In the genomic region with DNA sequence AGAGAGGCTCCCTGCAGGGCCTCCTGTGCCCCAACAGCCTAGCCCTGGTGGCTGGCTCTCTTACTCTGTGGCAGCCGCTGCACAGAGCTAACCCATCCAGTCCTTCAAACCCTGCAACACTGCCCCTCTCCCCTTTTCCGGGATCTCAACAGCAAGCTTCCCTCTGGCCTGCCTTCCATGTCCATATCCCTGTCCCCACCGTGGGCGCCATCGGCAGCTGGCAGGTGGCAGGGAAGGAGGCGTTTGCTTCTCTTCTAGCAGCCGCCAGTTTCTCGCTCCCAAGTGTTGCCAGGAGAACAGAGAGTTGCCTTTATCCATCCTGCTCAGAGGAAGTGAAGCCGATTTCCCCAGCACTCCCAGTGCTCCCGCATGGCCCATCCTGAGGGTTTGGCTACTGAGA, we compare ENCODE assay signal across 19 mouse cellular contexts.
A peak's percentile ranks its signal among the peaks of the same experiment; 100 is the strongest.
DNase-seq lines count a peak whose midpoint lies in the region; ATAC-seq and TF ChIP-seq lines count a peak whose summit lies in the region.
"Had no signal": no experiment of that assay in that cellular context is flagged by ENCODE, and none has a peak within 500 bp of the region (broad histone marks: within the 10 kb centered on the region; RNA-seq: fewer than 3 reads in every experiment).

No protein-coding gene starts in this region.

- peak; percentile 38; the same call in 1 of the 2 replicates for ATAC-seq in forebrain, postnatal 0 days
- ATAC-seq in forebrain, embryonic 12.5 days (ENCODE audit: low FRiP score) = no peak
- ATAC-seq: intestine, embryonic 16.5 days; midbrain, embryonic 15.5 days had no signal

- H3K9ac ChIP-seq in forebrain, postnatal 0 days = no peak overlapping the region
- H3K9ac ChIP-seq in forebrain, embryonic 12.5 days = no peak overlapping the region
- H3K9ac ChIP-seq: heart, embryonic 13.5 days; hindbrain, embryonic 12.5 days; limb, embryonic 13.5 days; midbrain, embryonic 15.5 days had no signal

- no peaks in the 10 kb centered on the region for H3K9me3 ChIP-seq in forebrain, postnatal 0 days (ENCODE audit: low read length)
- no peaks in the 10 kb centered on the region for H3K9me3 ChIP-seq in forebrain, embryonic 12.5 days
- H3K9me3 ChIP-seq: heart, embryonic 13.5 days; hindbrain, embryonic 12.5 days; limb, embryonic 13.5 days; midbrain, embryonic 15.5 days had no signal

- DNase-seq in forebrain, postnatal 0 days = peak; percentile 31
- DNase-seq in layer of hippocampus, adult 9-11 months = peak; percentile 77
- peak; percentile 78 to 84 for DNase-seq in left cerebral cortex, postnatal 36 days (ENCODE audit: low spot score in 2 of 2)
- DNase-seq in telencephalon, adult 2 months (ENCODE audit: low read depth, low spot score) = peak; percentile 80
- DNase-seq in gastrocnemius, postnatal 36 days = no peak
- DNase-seq in heart, postnatal 14 days = no peak
- no peak for DNase-seq in heart, postnatal 10 days
- DNase-seq: adrenal gland, adult 8-10 months; B cell, adult 2 months; gastrocnemius, adult 2 months; kidney, postnatal 14 days had no signal

- 0 out of 2 replicates have a peak, but pooled peaks cover 3% of the 10 kb centered on the region for H3K36me3 ChIP-seq in forebrain, postnatal 0 days (ENCODE audit: insufficient read depth)
- no peaks in the 10 kb centered on the region for H3K36me3 ChIP-seq in forebrain, embryonic 12.5 days (replicated peaks)
- H3K36me3 ChIP-seq: heart, embryonic 13.5 days; hindbrain, embryonic 12.5 days; limb, embryonic 13.5 days; midbrain, embryonic 15.5 days had no signal

- no peaks in the 10 kb centered on the region for H3K4me1 ChIP-seq in forebrain, postnatal 0 days (ENCODE audit: insufficient read depth)
- no peaks in the 10 kb centered on the region for H3K4me1 ChIP-seq in forebrain, embryonic 12.5 days
- H3K4me1 ChIP-seq: heart, embryonic 13.5 days; hindbrain, embryonic 12.5 days; limb, embryonic 13.5 days had no signal

- no peak for TF ChIP-seq CTCF in forebrain, postnatal 0 days (IDR thresholded peaks at IDR 0.05; ENCODE audit: low read depth)

- WGBS in forebrain, postnatal 0 days = 72% methylated on average over 10 of the region's 10 CpGs
- WGBS in forebrain, embryonic 12.5 days = 88% methylated on average over 10 of the region's 10 CpGs

- no peak overlapping the region for H3K4me3 ChIP-seq in forebrain, postnatal 0 days (ENCODE audit: low read depth, low read length)
- no peak overlapping the region for H3K4me3 ChIP-seq in forebrain, embryonic 12.5 days (replicated peaks)
- H3K4me3 ChIP-seq: erythroblast, embryonic 14.5 days; gastrocnemius, adult 2 months; heart, embryonic 13.5 days; hindbrain, embryonic 12.5 days; limb, embryonic 13.5 days; midbrain, embryonic 15.5 days had no signal

- H3K27me3 ChIP-seq in forebrain, postnatal 0 days (ENCODE audit: insufficient read depth, low read length) = no peaks in the 10 kb centered on the region
- no peaks in the 10 kb centered on the region for H3K27me3 ChIP-seq in forebrain, embryonic 12.5 days
- H3K27me3 ChIP-seq: heart, embryonic 13.5 days; hindbrain, embryonic 12.5 days; limb, embryonic 13.5 days; midbrain, embryonic 15.5 days had no signal

- intact Hi-C loops in left cerebral cortex, postnatal 36 days (cut with DNase I) = no loop called here
- intact Hi-C loops in gastrocnemius, postnatal 36 days (cut with DNase I) = no loop called here
- intact Hi-C loops in heart, postnatal 14 days (cut with DNase I) = no loop called here
- intact Hi-C loops in heart, postnatal 10 days (cut with DNase I) = no loop called here

- no peak overlapping the region for H3K4me2 ChIP-seq in forebrain, postnatal 0 days (ENCODE audit: low read depth)
- no peak overlapping the region for H3K4me2 ChIP-seq in forebrain, embryonic 12.5 days
- H3K4me2 ChIP-seq: heart, embryonic 13.5 days; hindbrain, embryonic 12.5 days; limb, embryonic 13.5 days; midbrain, embryonic 15.5 days had no signal

- no peak overlapping the region for H3K27ac ChIP-seq in forebrain, postnatal 0 days (ENCODE audit: low read depth, low read length)
- H3K27ac ChIP-seq in forebrain, embryonic 12.5 days = no peak overlapping the region
- H3K27ac ChIP-seq: gastrocnemius, adult 2 months; heart, embryonic 13.5 days; hindbrain, embryonic 12.5 days; limb, embryonic 13.5 days; macrophage; midbrain, embryonic 15.5 days had no signal

Comparison
In these comparisons a context has a peak if more than half of its experiments do, and no peak if none do; other contexts are left out.
1. DNase-seq: peak in forebrain, postnatal 0 days (single experiment), layer of hippocampus, adult 9-11 months (single experiment), left cerebral cortex, postnatal 36 days (2 of 2) and telencephalon, adult 2 months (single experiment); none in gastrocnemius, postnatal 36 days (0 of 2), heart, postnatal 14 days (0 of 2) and heart, postnatal 10 days (0 of 2).